In the genomic region with DNA sequence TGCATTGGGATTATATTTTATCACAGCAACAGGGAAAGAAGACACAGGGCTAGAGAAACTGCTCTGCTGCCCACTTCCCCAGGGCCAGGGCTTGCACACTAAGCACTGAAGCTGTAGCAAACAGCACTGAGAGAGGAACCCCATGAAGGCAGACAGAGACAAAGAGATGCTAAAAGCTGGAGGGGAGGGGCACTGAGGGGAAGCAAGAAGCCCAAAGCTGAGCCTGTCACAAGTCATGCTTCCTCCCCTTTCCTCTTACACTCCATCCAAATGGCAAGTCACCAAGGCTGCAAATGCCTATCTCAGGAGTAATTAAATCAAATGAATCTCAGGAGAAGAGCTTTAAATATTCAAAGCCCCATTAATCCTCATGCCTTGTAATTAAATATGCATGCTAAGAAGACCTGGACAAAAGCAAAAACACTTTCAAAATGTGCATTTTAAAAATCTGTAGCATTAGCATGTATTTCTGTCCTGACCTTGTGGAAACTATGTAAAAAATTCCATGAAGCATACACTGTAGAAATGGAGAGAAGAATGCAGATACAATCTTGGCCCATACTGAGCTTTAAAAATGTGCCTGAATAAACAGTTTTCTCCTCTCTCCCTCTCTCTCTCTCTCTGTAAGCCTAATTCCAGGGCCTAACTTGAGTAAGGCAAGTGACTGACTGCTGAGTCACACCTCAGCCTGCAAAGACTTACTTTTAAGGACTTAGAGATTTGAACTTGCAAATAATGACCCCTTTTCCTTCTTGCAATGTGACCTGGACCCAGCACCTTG, we compare ENCODE assay signal across 9 mouse cellular contexts.
DNase-seq lines count a peak whose midpoint lies in the region; ATAC-seq lines count a peak whose summit lies in the region.
"Had no signal": no experiment of that assay in that cellular context is flagged by ENCODE, and none has a peak within 500 bp of the region (broad histone marks: within the 10 kb centered on the region; RNA-seq: fewer than 3 reads in every experiment).

No protein-coding gene starts in this region.

- peak overlapping the region; percentile 81 for H3K27ac ChIP-seq in forebrain, embryonic 12.5 days
- H3K27ac ChIP-seq in forebrain, embryonic 11.5 days (ENCODE audit: low read depth, low read length) = no peak overlapping the region
- H3K27ac ChIP-seq in neural tube, embryonic 11.5 days (ENCODE audit: low read depth, low read length) = 0 out of 2 replicates have a peak overlapping the region, but pooled peaks have one; percentile 14
- H3K27ac ChIP-seq in stomach, embryonic 15.5 days = peak overlapping the region; percentile 90

- peaks cover 37% of the 10 kb centered on the region for H3K4me1 ChIP-seq in forebrain, embryonic 12.5 days
- H3K4me1 ChIP-seq in forebrain, embryonic 11.5 days (replicated peaks; ENCODE audit: control insufficient read depth, insufficient read depth, low read length) = no peaks in the 10 kb centered on the region
- no peaks in the 10 kb centered on the region for H3K4me1 ChIP-seq in neural tube, embryonic 11.5 days (ENCODE audit: control insufficient read depth, insufficient read depth, low read length)
- H3K4me1 ChIP-seq in stomach, embryonic 15.5 days = peaks cover 30% of the 10 kb centered on the region

- ATAC-seq in forebrain, embryonic 12.5 days (ENCODE audit: low FRiP score) = no peak
- ATAC-seq in forebrain, embryonic 11.5 days (replicated peaks; ENCODE audit: low FRiP score) = no peak
- ATAC-seq in neural tube, embryonic 11.5 days (ENCODE audit: insufficient read depth, low FRiP score, low TSS enrichment) = no peak
- no peak for ATAC-seq in stomach, embryonic 15.5 days (ENCODE audit: insufficient read depth, low FRiP score, low read depth)
- no peak for ATAC-seq in erythroid progenitor cell, adult 5-6 weeks (replicated peaks; ENCODE audit: low FRiP score, poor library complexity, severe bottlenecking)

- DNase-seq in forebrain, embryonic 11.5 days (ENCODE audit: low spot score) = no peak
- DNase-seq in neural tube, embryonic 11.5 days (ENCODE audit: low spot score) = no peak
- DNase-seq in neural tube, embryonic 10.5 days (ENCODE audit: extremely low spot score, low spot score) = no peak
- DNase-seq in kidney, postnatal 4 days = peak; percentile 41 to 49
- no peak for DNase-seq in thymus, postnatal 36 days

- H3K27me3 ChIP-seq in forebrain, embryonic 12.5 days = no peaks in the 10 kb centered on the region
- H3K27me3 ChIP-seq in forebrain, embryonic 11.5 days (ENCODE audit: control insufficient read depth, insufficient read depth, low read length) = no peaks in the 10 kb centered on the region
- no peaks in the 10 kb centered on the region for H3K27me3 ChIP-seq in neural tube, embryonic 11.5 days (ENCODE audit: control insufficient read depth, insufficient read depth, low read length)
- no peaks in the 10 kb centered on the region for H3K27me3 ChIP-seq in stomach, embryonic 15.5 days (replicated peaks)

- no peak overlapping the region for H3K4me3 ChIP-seq in forebrain, embryonic 12.5 days (replicated peaks)
- no peak overlapping the region for H3K4me3 ChIP-seq in forebrain, embryonic 11.5 days (ENCODE audit: low read depth, low read length)
- H3K4me3 ChIP-seq in neural tube, embryonic 11.5 days (ENCODE audit: low read depth, low read length) = no peak overlapping the region
- no peak overlapping the region for H3K4me3 ChIP-seq in stomach, embryonic 15.5 days (replicated peaks)
- H3K4me3 ChIP-seq: erythroblast, embryonic 14.5 days had no signal

- H3K4me2 ChIP-seq in forebrain, embryonic 12.5 days = no peak overlapping the region
- H3K4me2 ChIP-seq in forebrain, embryonic 11.5 days (ENCODE audit: low read depth, low read length, severe bottlenecking) = no peak overlapping the region
- no peak overlapping the region for H3K4me2 ChIP-seq in neural tube, embryonic 11.5 days (ENCODE audit: low read depth)
- H3K4me2 ChIP-seq in stomach, embryonic 15.5 days = no peak overlapping the region

- peaks cover 4% of the 10 kb centered on the region; the same call in 1 of the 2 replicates for H3K36me3 ChIP-seq in forebrain, embryonic 12.5 days (replicated peaks)
- no peaks in the 10 kb centered on the region for H3K36me3 ChIP-seq in forebrain, embryonic 11.5 days (ENCODE audit: control insufficient read depth, insufficient read depth, low read length)
- H3K36me3 ChIP-seq in neural tube, embryonic 11.5 days (ENCODE audit: control insufficient read depth, insufficient read depth, low read length) = peaks cover 2% of the 10 kb centered on the region
- H3K36me3 ChIP-seq in stomach, embryonic 15.5 days = 0 out of 2 replicates have a peak, but pooled peaks cover 4% of the 10 kb centered on the region

- no peak overlapping the region for H3K9ac ChIP-seq in forebrain, embryonic 12.5 days
- no peak overlapping the region for H3K9ac ChIP-seq in forebrain, embryonic 11.5 days (ENCODE audit: low read length)
- no peak overlapping the region for H3K9ac ChIP-seq in neural tube, embryonic 11.5 days (ENCODE audit: low read length)
- H3K9ac ChIP-seq in stomach, embryonic 15.5 days = no peak overlapping the region

- H3K9me3 ChIP-seq in forebrain, embryonic 12.5 days = no peaks in the 10 kb centered on the region
- no peaks in the 10 kb centered on the region for H3K9me3 ChIP-seq in forebrain, embryonic 11.5 days (ENCODE audit: control insufficient read depth, low read length)
- no peaks in the 10 kb centered on the region for H3K9me3 ChIP-seq in neural tube, embryonic 11.5 days (ENCODE audit: control insufficient read depth, low read length)
- H3K9me3 ChIP-seq in stomach, embryonic 15.5 days = no peaks in the 10 kb centered on the region

Comparison
In these comparisons a context has a peak if more than half of its experiments do, and no peak if none do; other contexts are left out.
1. DNase-seq: peak in kidney, postnatal 4 days (2 of 2); none in forebrain, embryonic 11.5 days (single experiment), neural tube, embryonic 11.5 days (single experiment), neural tube, embryonic 10.5 days (single experiment) and thymus, postnatal 36 days (0 of 2).